Mouse (Mus musculus) C2C12 (cell line): ENCODE measurements around the gene 1700080O16Rik. TPM values are rescaled to one million over a fixed set of nuclear protein-coding genes. Genes with fewer than 3 reads are reported as not detected.

Source experiments
- H3K27me3 ChIP-seq: one replicate; pipeline ENCODE4 v1.6.1; 2011; ENCODE audit not compliant: control insufficient read depth, insufficient read depth, insufficient read length
- H3K36me3 ChIP-seq: one replicate; pipeline ENCODE4 v1.6.1; 2011; ENCODE audit not compliant: control insufficient read depth, insufficient read depth
- H3K4me3 ChIP-seq: one replicate; pipeline ENCODE4 v1.5.1; 2011; ENCODE audit warnings: mild to moderate bottlenecking, control low read depth; ENCODE audit not compliant: poor library complexity, insufficient read depth, severe bottlenecking
- H3K79me2 ChIP-seq: one replicate; pipeline ENCODE4 v1.6.1; 2011; ENCODE audit not compliant: control insufficient read depth, insufficient read depth
- H3K79me3 ChIP-seq: one replicate; pipeline ENCODE4 v1.6.1; 2011; ENCODE audit warnings: low read depth, control low read depth
- H3ac ChIP-seq: one replicate; pipeline ENCODE3; 2011; ENCODE audit warnings: low read depth; ENCODE audit not compliant: control insufficient read depth, insufficient read length
- CEBPB ChIP-seq: IDR thresholded peaks from one replicate; pipeline ENCODE4 v1.6.1; 2011; ENCODE audit warnings: low read depth, mild to moderate bottlenecking, control low read depth, moderate library complexity
- CTCF ChIP-seq: IDR thresholded peaks from one replicate; pipeline ENCODE4 v1.5.1; 2011; ENCODE audit not compliant: control insufficient read depth, insufficient read depth, insufficient read length
- FOSL1 ChIP-seq: IDR thresholded peaks from one replicate; pipeline ENCODE4 v1.8.0; 2011; ENCODE audit warnings: mild to moderate bottlenecking, low read length; ENCODE audit not compliant: poor library complexity, insufficient read depth, severe bottlenecking
- MAX ChIP-seq: IDR thresholded peaks from one replicate; pipeline ENCODE4 v1.6.1; 2011; ENCODE audit warnings: mild to moderate bottlenecking, control low read depth
- MYOD1 ChIP-seq: IDR thresholded peaks from one replicate; pipeline ENCODE4 v1.6.1; 2011; ENCODE audit warnings: low read depth; ENCODE audit not compliant: control insufficient read depth, insufficient read length
- MYOG ChIP-seq: IDR thresholded peaks from one replicate; pipeline ENCODE4 v1.6.1; 2011; ENCODE audit not compliant: control insufficient read depth, insufficient read length; ENCODE audit errors: extremely low read depth
- USF1 ChIP-seq: IDR thresholded peaks from one replicate; pipeline ENCODE4 v1.6.1; 2011; ENCODE audit warnings: low read depth, mild to moderate bottlenecking, control low read depth, moderate library complexity
- long read RNA-seq, 2 experiments: library from polyadenylated mRNA; unstranded; transcript quantifications; one replicate each; pipeline ENCODE4 v2.0.0; 2019 to 2020
- polyA plus RNA-seq: library from polyadenylated mRNA; unstranded; fragments of >200 nt; fragmentation: generic; extraction: Trizol; gene quantifications from one replicate; pipeline ENCODE4 v1.2.1, GENCODE M21; 2012; ENCODE audit warnings: missing spikeins

Gene 1700080O16Rik
- polyA plus RNA-seq: 0.48 TPM
- long read RNA-seq, experiment 1: 0 reads
- long read RNA-seq, experiment 2: 0 reads

DNA sequence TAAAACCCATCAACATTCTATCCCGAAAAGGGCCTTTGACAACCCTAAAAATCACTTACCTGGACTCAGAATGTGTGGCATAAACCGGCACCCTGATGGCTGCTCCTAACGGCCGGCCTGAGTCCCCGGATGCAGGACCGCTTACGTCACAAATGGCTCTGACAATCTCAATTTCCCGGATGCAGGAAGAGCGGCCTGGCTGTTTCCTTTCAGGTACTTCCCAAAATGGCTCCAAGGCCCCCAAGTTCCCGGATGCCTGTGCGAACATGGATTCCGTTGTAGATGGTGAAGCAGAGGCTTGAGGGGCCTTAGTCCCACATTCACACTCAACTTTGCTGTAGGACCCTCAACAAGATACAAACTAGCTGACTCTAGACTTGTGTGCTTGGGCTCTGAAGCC, at the start of gene 1700080O16Rik:
Gene 1700080O16Rik, minus strand, starts transcription at position 101 of the 400 bp plus-strand sequence.
- H3K79me3 ChIP-seq: no peaks in the 10 kb centered on the region
- no peak for TF ChIP-seq MYOG
- no peak for TF ChIP-seq CTCF
- no peak for TF ChIP-seq MAX
- no peak for TF ChIP-seq USF1
- H3K79me2 ChIP-seq: no peaks in the 10 kb centered on the region
- H3K4me3 ChIP-seq: no peak within 1 kb of the TSS
- H3ac ChIP-seq: no peak within 1 kb of the TSS
- H3K36me3 ChIP-seq: no peaks in the 10 kb centered on the region
- no peaks in the 10 kb centered on the region for H3K27me3 ChIP-seq

DNA sequence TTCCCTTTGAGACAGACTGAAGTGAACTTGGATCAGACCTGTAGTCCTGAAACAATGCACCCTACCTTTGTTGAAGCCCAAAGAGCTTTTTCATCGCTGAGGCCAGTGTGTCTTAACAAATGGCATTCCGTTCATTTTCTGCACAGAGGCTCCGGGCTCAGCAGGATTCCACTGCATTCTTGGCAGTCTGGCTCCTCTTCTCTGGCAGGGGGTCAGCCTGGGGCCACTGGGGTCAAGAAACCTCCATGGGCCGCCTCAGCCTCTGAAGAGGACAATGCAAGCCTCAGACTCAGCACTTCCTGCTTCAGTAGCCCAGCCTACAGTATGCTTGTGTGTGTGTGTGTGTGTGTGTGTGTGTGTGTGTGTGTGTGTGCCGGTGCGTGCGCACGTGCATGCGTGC, 45.1 kb upstream of the 1700080O16Rik start:
- Histone ChIP-seq H3K36me3 (no peaks in the 10 kb centered on the region), H3K27me3 (no peaks in the 10 kb centered on the region), H3ac (no peak overlapping the region), H3K79me3 (no peaks in the 10 kb centered on the region), H3K4me3 (no peak overlapping the region), H3K79me2 (no peaks in the 10 kb centered on the region)
- TF ChIP-seq FOSL1: no peak
- no peak for TF ChIP-seq CTCF
- no peak for TF ChIP-seq MYOD1
- no peak for TF ChIP-seq USF1
- TF ChIP-seq MYOG: no peak
- TF ChIP-seq CEBPB: no peak
- TF ChIP-seq MAX: no peak

DNA sequence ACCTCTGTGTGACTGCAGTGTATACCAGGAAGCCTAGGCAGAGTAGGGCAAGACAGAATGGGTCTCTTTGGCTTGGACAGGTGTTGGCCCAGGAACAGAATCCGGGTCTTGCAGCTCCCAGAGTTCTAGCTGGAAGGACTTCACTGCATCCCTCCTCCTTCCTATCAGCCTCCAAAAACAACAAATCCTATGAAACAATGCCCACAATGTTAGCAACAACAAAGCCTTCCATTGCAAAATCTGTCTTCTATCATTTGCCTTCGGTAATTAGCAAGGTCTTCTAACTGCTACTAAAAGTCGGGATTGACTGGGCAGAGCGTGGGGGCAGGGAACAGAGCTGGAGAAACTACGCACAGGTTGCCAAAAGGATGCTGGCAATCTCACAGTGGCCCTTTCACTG, 27.5 kb upstream of the 1700080O16Rik start:
- Histone ChIP-seq H3K36me3 (no peaks in the 10 kb centered on the region), H3K27me3 (no peaks in the 10 kb centered on the region), H3K79me2 (no peaks in the 10 kb centered on the region), H3K79me3 (no peaks in the 10 kb centered on the region), H3ac (no peak overlapping the region), H3K4me3 (no peak overlapping the region)
- TF ChIP-seq CTCF (no peak), FOSL1 (no peak), MYOD1 (no peak), MYOG (no peak), CEBPB (no peak), USF1 (no peak), MAX (no peak)

DNA sequence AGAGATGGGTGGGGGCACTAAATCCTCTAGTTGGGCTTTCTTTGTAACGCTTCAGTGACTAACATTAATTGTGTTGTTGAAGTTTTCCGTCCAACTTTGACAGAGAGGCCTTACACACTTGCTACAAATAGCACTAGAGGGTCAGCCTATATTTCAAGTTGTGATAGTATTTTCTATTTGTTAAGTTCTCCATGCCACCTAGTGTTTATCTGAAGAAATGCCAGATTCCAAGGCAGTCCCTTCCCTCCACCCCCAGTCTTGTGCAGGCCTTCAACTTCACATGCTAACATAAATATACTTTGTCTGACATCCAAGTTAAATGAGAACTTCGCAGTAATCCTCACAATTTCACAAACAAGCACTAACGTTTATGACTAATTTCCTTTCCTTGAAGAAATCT, 26.9 kb upstream of the 1700080O16Rik start:
- Histone ChIP-seq H3K79me2 (no peaks in the 10 kb centered on the region), H3K4me3 (no peak overlapping the region), H3K79me3 (no peaks in the 10 kb centered on the region), H3ac (no peak overlapping the region), H3K36me3 (no peaks in the 10 kb centered on the region), H3K27me3 (no peaks in the 10 kb centered on the region)
- TF ChIP-seq MYOG: no peak
- TF ChIP-seq CTCF: no peak
- no peak for TF ChIP-seq CEBPB
- TF ChIP-seq MYOD1: no peak
- no peak for TF ChIP-seq FOSL1
- no peak for TF ChIP-seq USF1
- no peak for TF ChIP-seq MAX

DNA sequence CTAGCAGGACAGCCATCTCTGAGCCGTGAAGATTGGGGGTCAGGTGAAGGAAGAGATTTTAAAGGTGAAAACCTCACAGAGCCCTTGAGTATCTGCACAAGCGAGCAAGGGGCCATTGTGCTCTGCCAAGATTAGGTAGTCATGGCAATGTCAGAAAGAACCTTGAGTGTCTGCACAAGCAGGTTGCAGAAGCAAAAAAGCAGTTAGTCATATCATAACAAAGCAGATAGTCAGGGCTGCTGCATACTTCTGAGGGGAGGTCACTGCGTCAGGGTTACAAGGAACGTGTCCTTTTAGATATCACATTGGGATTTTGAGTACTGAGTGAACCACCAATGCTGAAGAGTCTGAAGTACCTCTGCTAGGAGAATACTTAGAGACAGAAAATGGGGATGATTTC, 3.8 kb upstream of the 1700080O16Rik start:
- no peak for TF ChIP-seq MYOG
- H3K27me3 ChIP-seq: no peaks in the 10 kb centered on the region

DNA sequence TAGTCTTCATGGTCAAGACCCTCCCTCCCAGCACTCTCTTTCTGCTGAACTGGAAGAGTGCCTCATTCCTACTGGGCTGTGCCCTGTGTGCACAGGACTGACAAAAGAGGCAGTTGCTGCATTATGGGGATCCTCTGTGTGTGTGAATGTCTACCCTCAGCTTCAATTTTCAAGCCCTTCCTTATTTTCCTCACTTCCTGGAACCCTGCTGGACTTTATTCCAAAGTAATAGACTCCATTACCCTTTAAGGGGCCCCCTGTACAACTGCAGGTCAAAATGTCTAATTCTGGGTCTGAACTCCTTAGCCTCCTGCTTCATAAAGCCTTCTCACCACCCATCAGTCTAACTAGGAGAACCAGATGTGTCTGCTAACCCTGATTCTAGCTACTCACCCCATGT, 2.0 kb upstream of the 1700080O16Rik start:
- no peak overlapping the region for H3K4me3 ChIP-seq
- no peaks in the 10 kb centered on the region for H3K27me3 ChIP-seq
- no peak overlapping the region for H3ac ChIP-seq
- H3K79me2 ChIP-seq: no peaks in the 10 kb centered on the region
- H3K79me3 ChIP-seq: no peaks in the 10 kb centered on the region
- H3K36me3 ChIP-seq: no peaks in the 10 kb centered on the region
- TF ChIP-seq FOSL1: no peak
- no peak for TF ChIP-seq MYOG
- no peak for TF ChIP-seq CTCF
- TF ChIP-seq MYOD1: no peak
- TF ChIP-seq CEBPB: no peak
- TF ChIP-seq USF1: no peak
- TF ChIP-seq MAX: no peak

More for the DNA sequence above, 3.8 kb upstream of the 1700080O16Rik start:
- H3K79me2 ChIP-seq: no peaks in the 10 kb centered on the region
- H3ac ChIP-seq: no peak overlapping the region
- no peaks in the 10 kb centered on the region for H3K36me3 ChIP-seq
- no peak overlapping the region for H3K4me3 ChIP-seq
- no peaks in the 10 kb centered on the region for H3K79me3 ChIP-seq
